Mouse (Mus musculus): Measurements from ENCODE around the gene Fam168b. TPM values are rescaled to one million over a fixed set of nuclear protein-coding genes. Genes with fewer than 3 reads are reported as not detected.

The Fam168b gene
- polyA plus RNA-seq (2017; shearing (Covaris generic)): 10 to 100 TPM; 74.4 to 92.0 TPM

DNA sequence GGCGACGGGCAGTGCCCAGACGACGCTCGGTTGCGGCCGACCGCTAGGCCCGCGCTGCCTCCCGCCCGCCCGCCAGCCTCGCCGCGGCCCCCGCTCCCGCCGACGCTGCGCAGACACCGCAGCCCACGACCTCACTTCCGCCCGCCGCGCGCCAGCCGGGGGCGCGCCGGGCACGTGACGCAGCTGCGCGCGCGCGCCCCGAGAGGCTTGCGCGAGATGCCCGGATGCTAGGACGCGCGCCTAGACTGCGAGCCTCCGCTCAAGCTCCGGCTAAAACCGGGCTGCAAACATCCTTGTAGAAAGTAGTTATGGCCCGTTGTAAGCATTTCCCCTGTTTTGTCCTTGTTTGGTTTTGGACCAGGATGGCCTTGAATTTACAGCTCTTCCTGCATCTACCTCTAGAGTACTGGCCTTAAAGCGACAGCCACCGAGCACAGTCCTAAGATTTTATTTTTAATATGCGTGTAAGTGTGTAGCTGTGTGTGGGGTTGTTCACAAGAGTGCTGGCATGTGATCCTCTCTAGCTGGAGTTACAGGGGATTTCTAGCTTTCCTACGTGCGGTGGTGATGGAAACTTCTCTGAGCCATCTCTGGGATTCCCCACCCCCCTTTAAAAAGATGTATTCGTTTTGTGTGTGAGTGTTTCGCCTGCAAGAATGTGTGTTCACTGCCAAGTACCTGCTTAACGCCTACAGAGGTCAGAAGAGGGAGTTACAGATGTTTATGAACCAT is at the start of gene Fam168b:
TSS of gene Fam168b (minus strand) at position 179 of the 732 bp plus-strand sequence.

DNA sequence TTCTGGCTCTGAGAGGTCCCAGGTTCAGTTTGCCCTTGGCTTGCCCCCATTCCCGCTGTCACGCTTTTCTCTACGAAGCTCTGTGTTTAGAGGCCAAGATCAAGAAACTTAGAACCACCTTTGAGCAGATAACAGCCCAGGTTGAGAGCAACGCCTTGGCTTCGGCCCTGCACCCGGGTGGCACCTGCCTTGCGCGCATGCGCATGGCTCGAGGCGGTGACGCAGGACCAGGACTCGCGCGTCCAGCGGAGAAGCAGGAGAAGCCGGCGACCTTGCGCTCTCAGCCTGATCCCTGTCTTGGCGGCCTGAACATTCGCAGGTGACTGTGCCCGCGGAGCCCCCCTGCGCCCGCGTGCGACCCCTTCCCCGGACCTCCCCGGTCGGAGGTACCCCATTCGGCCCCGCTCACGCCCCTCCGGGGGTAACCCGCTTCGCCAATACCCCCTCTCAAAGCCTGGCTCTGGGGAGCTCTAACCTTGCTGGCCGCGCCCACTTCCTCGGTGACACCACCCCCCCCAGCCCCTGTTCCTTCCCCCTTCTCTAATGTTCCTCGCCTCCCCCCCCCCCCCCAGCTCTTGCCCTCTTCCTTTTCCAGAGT is 7.0 kb upstream of the Fam168b start, which contains the start of gene Plekhb2:
TSS of gene Plekhb2 (plus strand) at position 232 of the 598 bp plus-strand sequence.

Other genes starting within 250 kb of the Fam168b start
- 100 to 1,000 TPM in 1 of 2 experiments, 10 to 100 TPM in 1; 74.1 to 177 TPM for gene Plekhb2, start 6.9 kb upstream of the Fam168b start, polyA plus RNA-seq (2017; shearing (Covaris generic))